Mouse (Mus musculus) heart, embryonic 14.5 days (tissue): Measurements from ENCODE around the gene Fam83f. TPM values are rescaled to one million over a fixed set of nuclear protein-coding genes. Genes with fewer than 3 reads are reported as not detected.
A peak's percentile ranks its signal among the peaks of the same experiment; 100 is the strongest.

Experiments used
- ATAC-seq: fragments of 200-750 bp; cut with Nextera tagmentation; 2 replicates; pipeline ENCODE4 v1.8.0; 2017; ENCODE audit warnings: low read depth, moderate TSS enrichment; ENCODE audit not compliant: insufficient number of reproducible peaks, insufficient read depth, low FRiP score
- H3K27ac ChIP-seq, 2 experiments: fragments of 200-500 bp in 1 of 2; fragments of 300-500 bp in 1 of 2; sonication (generic) in 1 of 2; replicated peaks in 1 of 2; 2 replicates each; pipeline ENCODE4 v1.5.1; 2012 to 2014; ENCODE audit warnings: low read depth in 2 of 2, low read length in 2 of 2, control low read depth in 1 of 2, mild to moderate bottlenecking in 1 of 2, mixed read lengths in 1 of 2; ENCODE audit not compliant: control insufficient read depth in 1 of 2, insufficient read depth in 1 of 2
- H3K27me3 ChIP-seq: fragments of 300-500 bp; sonication (generic); 2 replicates; pipeline ENCODE4 v1.6.1; 2014; ENCODE audit warnings: mild to moderate bottlenecking, low read length, control low read depth; ENCODE audit not compliant: control insufficient read depth, insufficient read depth
- H3K36me3 ChIP-seq: fragments of 300-500 bp; sonication (generic); 2 replicates; pipeline ENCODE4 v1.6.1; 2014; ENCODE audit warnings: mild to moderate bottlenecking, control low read depth, low read length, mixed read lengths; ENCODE audit not compliant: control insufficient read depth, insufficient read depth
- H3K4me1 ChIP-seq, 2 experiments: fragments of 200-500 bp in 1 of 2; fragments of 300-500 bp in 1 of 2; sonication (generic) in 1 of 2; 2 replicates each; pipeline ENCODE4 v1.6.1; 2012 to 2014; ENCODE audit warnings: low read length in 2 of 2, control low read depth in 1 of 2, mixed read lengths in 1 of 2; ENCODE audit not compliant: control insufficient read depth in 2 of 2, insufficient read depth in 2 of 2
- H3K4me2 ChIP-seq: fragments of 300-500 bp; sonication (generic); 2 replicates; pipeline ENCODE4 v1.6.1; 2014; ENCODE audit warnings: mild to moderate bottlenecking, low read length
- H3K4me3 ChIP-seq, 2 experiments: fragments of 200-500 bp in 1 of 2; fragments of 300-500 bp in 1 of 2; sonication (generic) in 1 of 2; 2 replicates each; pipeline ENCODE4 v1.5.1; 2012 to 2014; ENCODE audit warnings: low read length in 2 of 2, mild to moderate bottlenecking in 2 of 2, control low read depth in 1 of 2, low read depth in 1 of 2, moderate library complexity in 1 of 2; ENCODE audit not compliant: control insufficient read depth in 1 of 2, insufficient read depth in 1 of 2
- H3K9ac ChIP-seq: fragments of 300-500 bp; sonication (generic); 2 replicates; pipeline ENCODE4 v1.6.1; 2014; ENCODE audit warnings: mild to moderate bottlenecking, low read length
- H3K9me3 ChIP-seq: fragments of 300-500 bp; sonication (generic); 2 replicates; pipeline ENCODE4 v1.6.1; 2016; ENCODE audit warnings: low read length, control low read depth; ENCODE audit not compliant: control insufficient read depth
- WGBS: fragments of 180-500 bp; shearing (Covaris S2); extraction: QIAGEN DNeasy Blood & Tissue Kit; methylation state at CpG from one replicate; pipeline ENCODE4 v1.1.7; 2014; 5-methylcytosine and 5-hydroxymethylcytosine counted together
- polyA plus RNA-seq: library from polyadenylated mRNA; unstranded; fragments of >200 nt; fragmentation: Nextera tagmentation; extraction: Ambion mirVana; gene quantifications from 2 replicates; pipeline ENCODE4 v1.2.1, GENCODE M21; 2014

Fam83f gene
- polyA plus RNA-seq: 0.07 TPM in 2 replicates

- no peak for ATAC-seq
- Histone ChIP-seq H3K36me3 (no peaks in the 10 kb centered on the region), H3K9ac (peak within 1 kb of the TSS; percentile 66), H3K27me3 (peaks cover 35% of the 10 kb centered on the region), H3K4me1 (peaks cover 9 to 15% of the 10 kb centered on the region in 2 experiments; a peak in 3 of 4 replicates), H3K27ac (no peak within 1 kb of the TSS), H3K4me3 (peak within 1 kb of the TSS; percentile 40 to 50), H3K4me2 (peak within 1 kb of the TSS; percentile 90), H3K9me3 (peaks cover 6% of the 10 kb centered on the region; the same call in 1 of the 2 replicates)
- WGBS: 7% methylated on average over 85 of the region's 85 CpGs
These were observed at the start of gene Fam83f for GRCm38 (mm10) chr15:80671295-80672252. Gene Fam83f (plus strand): TSS chr15:80671847.

- Histone ChIP-seq H3K4me2 (peak overlapping the region; percentile 24), H3K4me1 (peaks cover 13 to 18% of the 10 kb centered on the region in 2 experiments), H3K27ac (peak overlapping the region; percentile 6 to 31; a peak in 2 of 4 replicates), H3K36me3 (no peaks in the 10 kb centered on the region), H3K9me3 (no peaks in the 10 kb centered on the region), H3K9ac (peak overlapping the region; percentile 27; the same call in 1 of the 2 replicates), H3K4me3 (no peak overlapping the region), H3K27me3 (peaks cover 3% of the 10 kb centered on the region; the same call in 1 of the 2 replicates)
- 24% methylated on average over 8 of the region's 8 CpGs for WGBS
- peak; percentile 63 for ATAC-seq
These were observed 48.3 kb upstream of the Fam83f start for GRCm38 (mm10) chr15:80623171-80623837.

DNA sequence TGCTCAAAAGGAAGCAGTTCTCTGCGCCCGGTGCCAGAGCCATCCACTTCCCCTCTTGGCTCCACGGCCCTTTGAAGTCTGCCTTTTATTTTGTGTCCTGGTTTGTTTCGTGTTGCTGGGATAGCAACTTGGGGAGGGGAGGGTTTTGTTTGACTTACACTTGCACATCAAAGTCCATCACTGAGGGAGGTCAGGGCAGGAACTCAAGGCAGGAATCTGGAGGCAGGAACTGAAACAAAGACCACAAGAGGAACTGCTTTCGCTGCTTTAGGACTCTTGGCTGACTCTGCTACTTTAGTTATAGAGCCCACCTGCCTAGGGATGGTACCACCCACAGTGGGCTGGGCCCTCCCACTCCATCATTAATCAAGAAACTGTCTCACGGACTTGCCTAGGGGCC is 45.2 kb upstream of the Fam83f start:
- H3K4me2 ChIP-seq: no peak overlapping the region
- no peak overlapping the region for H3K4me3 ChIP-seq
- H3K9me3 ChIP-seq: no peaks in the 10 kb centered on the region
- no peaks in the 10 kb centered on the region for H3K27me3 ChIP-seq
- no peak overlapping the region for H3K27ac ChIP-seq
- WGBS: 71% methylated on average over 6 of the region's 6 CpGs
- H3K9ac ChIP-seq: no peak overlapping the region
- H3K4me1 ChIP-seq: peaks cover 13% of the 10 kb centered on the region in 2 experiments
- no peak for ATAC-seq
- H3K36me3 ChIP-seq: no peaks in the 10 kb centered on the region

DNA sequence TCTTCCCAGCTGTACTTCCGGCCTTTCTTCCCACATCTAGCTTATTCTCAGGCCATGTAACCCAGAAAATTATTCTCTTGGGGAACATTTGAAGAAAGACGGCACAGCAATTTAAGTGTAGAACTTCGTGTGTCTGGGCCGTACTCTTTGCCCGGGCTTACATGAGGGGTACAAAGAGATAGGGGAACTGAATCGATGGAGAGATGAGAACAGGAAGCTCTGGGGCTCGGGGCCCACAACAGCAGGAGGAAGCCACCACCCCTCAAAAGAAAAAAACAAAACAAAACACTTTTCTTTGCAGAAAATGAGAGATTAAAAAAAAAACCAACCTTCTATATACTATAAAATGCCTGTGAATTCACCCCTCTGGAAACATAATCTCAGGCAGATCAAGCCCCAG is 41.5 kb upstream of the Fam83f start:
- Histone ChIP-seq H3K36me3 (no peaks in the 10 kb centered on the region), H3K4me1 (peaks cover 0 to 4% of the 10 kb centered on the region in 2 experiments; a peak in 1 of 4 replicates), H3K27ac (no peak overlapping the region), H3K4me3 (no peak overlapping the region), H3K27me3 (0 out of 2 replicates have a peak, but pooled peaks cover 6% of the 10 kb centered on the region), H3K9me3 (no peaks in the 10 kb centered on the region), H3K4me2 (peak overlapping the region; percentile 31; the same call in 1 of the 2 replicates), H3K9ac (no peak overlapping the region)
- WGBS: 67% methylated on average over 7 of the region's 7 CpGs
- no peak for ATAC-seq

GRCm38 (mm10) chr15:80630711-80631110 is 40.9 kb upstream of the Fam83f start:
- Histone ChIP-seq H3K27ac (no peak overlapping the region), H3K4me1 (peaks cover 0 to 4% of the 10 kb centered on the region in 2 experiments; a peak in 1 of 4 replicates), H3K27me3 (0 out of 2 replicates have a peak, but pooled peaks cover 6% of the 10 kb centered on the region), H3K4me2 (peak overlapping the region; percentile 31), H3K9ac (no peak overlapping the region), H3K36me3 (no peaks in the 10 kb centered on the region), H3K9me3 (no peaks in the 10 kb centered on the region), H3K4me3 (no peak overlapping the region)
- ATAC-seq: no peak
- WGBS: 33% methylated on average over 14 of the region's 14 CpGs

GRCm38 (mm10) chr15:80631311-80631710 is 40.3 kb upstream of the Fam83f start:
- ATAC-seq: no peak
- Histone ChIP-seq H3K27me3 (0 out of 2 replicates have a peak, but pooled peaks cover 6% of the 10 kb centered on the region), H3K4me2 (no peak overlapping the region), H3K27ac (no peak overlapping the region), H3K4me3 (no peak overlapping the region), H3K9me3 (no peaks in the 10 kb centered on the region), H3K36me3 (no peaks in the 10 kb centered on the region), H3K4me1 (peaks cover 0 to 4% of the 10 kb centered on the region in 2 experiments; a peak in 1 of 4 replicates), H3K9ac (no peak overlapping the region)
- WGBS: 83% methylated on average over 2 of the region's 2 CpGs

- H3K4me2 ChIP-seq: no peak overlapping the region
- H3K9me3 ChIP-seq: no peaks in the 10 kb centered on the region
- H3K9ac ChIP-seq: no peak overlapping the region
- ATAC-seq: no peak
- no peak overlapping the region for H3K27ac ChIP-seq
- no peaks in the 10 kb centered on the region for H3K36me3 ChIP-seq
- H3K27me3 ChIP-seq: 0 out of 2 replicates have a peak, but pooled peaks cover 6% of the 10 kb centered on the region
- 88% methylated on average over 13 of the region's 13 CpGs for WGBS
- H3K4me1 ChIP-seq: peaks cover 5 to 6% of the 10 kb centered on the region in 2 experiments; a peak in 2 of 4 replicates
- H3K4me3 ChIP-seq: no peak overlapping the region
These were observed 39.3 kb upstream of the Fam83f start for GRCm38 (mm10) chr15:80632280-80632893.
